Mouse (Mus musculus) myocyte (in vitro differentiated cells): ENCODE results near the gene Emg1. TPM values are rescaled to one million over a fixed set of nuclear protein-coding genes. Genes with fewer than 3 reads are reported as not detected.

ENCODE experiments used
- H3K27me3 ChIP-seq: one replicate; pipeline ENCODE4 v1.6.1; 2011; ENCODE audit not compliant: control insufficient read depth, insufficient read depth, insufficient read length
- H3K36me3 ChIP-seq: one replicate; pipeline ENCODE4 v1.6.1; 2011; ENCODE audit not compliant: control insufficient read depth, insufficient read depth
- H3K4me2 ChIP-seq: one replicate; pipeline ENCODE4 v1.6.1; 2011; ENCODE audit warnings: low read depth, control low read depth
- H3K4me3 ChIP-seq: one replicate; pipeline ENCODE4 v1.5.1; 2011; ENCODE audit warnings: mild to moderate bottlenecking, control low read depth, moderate library complexity
- H3K79me2 ChIP-seq: one replicate; pipeline ENCODE4 v1.6.1; 2011; ENCODE audit not compliant: control insufficient read depth, insufficient read depth
- H3ac ChIP-seq: one replicate; pipeline ENCODE4 v1.6.1; 2011; ENCODE audit not compliant: control insufficient read depth, insufficient read length
- CEBPB ChIP-seq: IDR thresholded peaks from 2 replicates; pipeline ENCODE4 v1.6.1; 2011; ENCODE audit warnings: mild to moderate bottlenecking, moderate library complexity; ENCODE audit not compliant: poor library complexity, insufficient read depth, severe bottlenecking
- E2F4 ChIP-seq: IDR thresholded peaks from one replicate; pipeline ENCODE4 v1.6.1; 2011; ENCODE audit warnings: mild to moderate bottlenecking, control low read depth, moderate library complexity; ENCODE audit not compliant: insufficient read depth
- MAX ChIP-seq: IDR thresholded peaks from one replicate; pipeline ENCODE4 v1.6.1; 2011; ENCODE audit warnings: low read depth, mild to moderate bottlenecking, control low read depth
- MYOD1 ChIP-seq, 3 experiments: IDR thresholded peaks; one replicate each; pipeline ENCODE4 v1.6.1; 2011; ENCODE audit warnings: control low read depth in 2 of 3, low read depth in 2 of 3, mild to moderate bottlenecking in 2 of 3, moderate library complexity in 1 of 3; ENCODE audit not compliant: insufficient read length in 2 of 3, control insufficient read depth in 1 of 3
- MYOG ChIP-seq, 3 experiments: IDR thresholded peaks; one replicate each; pipeline ENCODE4 v1.6.1; 2011; ENCODE audit warnings: control low read depth in 2 of 3, low read depth in 2 of 3, mild to moderate bottlenecking in 2 of 3; ENCODE audit not compliant: insufficient read length in 2 of 3, control insufficient read depth in 1 of 3, insufficient read depth in 1 of 3
- POLR2A ChIP-seq: IDR thresholded peaks from one replicate; pipeline ENCODE4 v1.6.1; 2011; ENCODE audit warnings: low read depth, mild to moderate bottlenecking, control low read depth, moderate library complexity; ENCODE audit not compliant: insufficient read length
- POLR2AphosphoS2 ChIP-seq: IDR thresholded peaks from one replicate; pipeline ENCODE4 v1.6.1; 2011; ENCODE audit warnings: low read depth, control low read depth; ENCODE audit not compliant: insufficient read length
- REST ChIP-seq: IDR thresholded peaks from one replicate; pipeline ENCODE4 v1.6.1; 2011; ENCODE audit warnings: mild to moderate bottlenecking, control low read depth, moderate library complexity; ENCODE audit not compliant: insufficient read depth, insufficient read length
- SRF ChIP-seq: IDR thresholded peaks from one replicate; pipeline ENCODE4 v1.6.1; 2011; ENCODE audit warnings: low read depth; ENCODE audit not compliant: control insufficient read depth, insufficient read length
- TCF12 ChIP-seq: IDR thresholded peaks from one replicate; pipeline ENCODE4 v1.6.1; 2011; ENCODE audit warnings: mild to moderate bottlenecking, control low read depth; ENCODE audit not compliant: poor library complexity, insufficient read depth, severe bottlenecking
- TCF3 ChIP-seq: IDR thresholded peaks from one replicate; pipeline ENCODE4 v1.6.1; 2011; ENCODE audit warnings: low read depth, control low read depth; ENCODE audit not compliant: insufficient read length
- USF1 ChIP-seq: IDR thresholded peaks from one replicate; pipeline ENCODE4 v1.6.1; 2011; ENCODE audit warnings: low read depth, mild to moderate bottlenecking, control low read depth, moderate library complexity
- polyA plus RNA-seq: library from polyadenylated mRNA; unstranded; fragments of >200 nt; fragmentation: generic; extraction: Trizol; gene quantifications from one replicate; pipeline ENCODE4 v1.2.1, GENCODE M21; 2012; ENCODE audit warnings: missing spikeins

Emg1 gene
- polyA plus RNA-seq, 1 experiment = 103 TPM

- Histone ChIP-seq H3K79me2 (no peaks in the 10 kb centered on the region), H3K27me3 (no peaks in the 10 kb centered on the region), H3K4me2 (peak overlapping the region; percentile 89), H3K36me3 (no peaks in the 10 kb centered on the region), H3K4me3 (peak overlapping the region; percentile 67), H3ac (no peak overlapping the region)
- TF ChIP-seq MYOD1 (IDR thresholded peaks at IDR 0.05; ENCODE audit: control insufficient read depth in 1 of 3, insufficient read length in 2 of 3, low read depth in 2 of 3) (no peak), TCF12 (no peak), SRF (no peak)
These were observed 27.3 kb upstream of the Emg1 start for GRCm38 (mm10) chr6:124739231-124739796.

- H3K36me3 ChIP-seq = no peaks in the 10 kb centered on the region
- H3ac ChIP-seq = no peak within 1 kb of the TSS
- H3K4me2 ChIP-seq = peak within 1 kb of the TSS; percentile 89
- H3K4me3 ChIP-seq = peak within 1 kb of the TSS; percentile 67
- no peaks in the 10 kb centered on the region for H3K79me2 ChIP-seq
- no peak for TF ChIP-seq POLR2AphosphoS2
- peak in 1 of 3 experiments; percentile 32 for TF ChIP-seq MYOD1 (IDR thresholded peaks at IDR 0.05; ENCODE audit: control insufficient read depth in 1 of 3, insufficient read length in 2 of 3, low read depth in 2 of 3)
- TF ChIP-seq MAX = no peak
- no peak for TF ChIP-seq E2F4
- TF ChIP-seq MYOG (IDR thresholded peaks at IDR 0.05; ENCODE audit: control insufficient read depth in 1 of 3, insufficient read depth in 1 of 3, insufficient read length in 2 of 3, low read depth in 2 of 3) = peak in 1 of 3 experiments; percentile 42
- no peaks in the 10 kb centered on the region for H3K27me3 ChIP-seq
These were observed 26.6 kb upstream of the Emg1 start, which contains the start of gene Ptpn6 for GRCm38 (mm10) chr6:124738511-124739023. TSS of gene Ptpn6 (minus strand) at chr6:124738714.

GRCm38 (mm10) chr6:124737040-124737439 lies 25.1 kb upstream of the Emg1 start:
- no peak overlapping the region for H3K4me3 ChIP-seq
- H3K4me2 ChIP-seq = no peak overlapping the region
- H3K36me3 ChIP-seq = no peaks in the 10 kb centered on the region
- H3ac ChIP-seq = no peak overlapping the region
- TF ChIP-seq MAX = no peak
- no peak for TF ChIP-seq REST
- TF ChIP-seq MYOG (IDR thresholded peaks at IDR 0.05; ENCODE audit: control insufficient read depth in 1 of 3, insufficient read depth in 1 of 3, insufficient read length in 2 of 3, low read depth in 2 of 3) = no peak
- TF ChIP-seq TCF12 = no peak
- no peak for TF ChIP-seq POLR2AphosphoS2
- TF ChIP-seq POLR2A = no peak
- TF ChIP-seq SRF = no peak
- no peak for TF ChIP-seq MYOD1 (IDR thresholded peaks at IDR 0.05; ENCODE audit: control insufficient read depth in 1 of 3, insufficient read length in 2 of 3, low read depth in 2 of 3)
- no peak for TF ChIP-seq USF1
- no peak for TF ChIP-seq CEBPB
- no peak for TF ChIP-seq E2F4
- TF ChIP-seq TCF3 = no peak
- H3K27me3 ChIP-seq = no peaks in the 10 kb centered on the region
- H3K79me2 ChIP-seq = no peaks in the 10 kb centered on the region

GRCm38 (mm10) chr6:124734417-124734816 lies 22.4 kb upstream of the Emg1 start:
- H3K4me3 ChIP-seq = no peak overlapping the region
- H3K36me3 ChIP-seq = no peaks in the 10 kb centered on the region
- H3K79me2 ChIP-seq = no peaks in the 10 kb centered on the region
- no peak for TF ChIP-seq TCF3
- TF ChIP-seq REST = no peak
- no peak for TF ChIP-seq POLR2A
- TF ChIP-seq CEBPB = no peak
- TF ChIP-seq E2F4 = no peak
- no peak for TF ChIP-seq USF1
- no peak for TF ChIP-seq MAX
- TF ChIP-seq MYOD1 (IDR thresholded peaks at IDR 0.05; ENCODE audit: control insufficient read depth in 1 of 3, insufficient read length in 2 of 3, low read depth in 2 of 3) = no peak
- TF ChIP-seq MYOG (IDR thresholded peaks at IDR 0.05; ENCODE audit: control insufficient read depth in 1 of 3, insufficient read depth in 1 of 3, insufficient read length in 2 of 3, low read depth in 2 of 3) = no peak
- TF ChIP-seq TCF12 = no peak
- no peak for TF ChIP-seq SRF
- TF ChIP-seq POLR2AphosphoS2 = no peak
- no peaks in the 10 kb centered on the region for H3K27me3 ChIP-seq
- no peak overlapping the region for H3K4me2 ChIP-seq
- no peak overlapping the region for H3ac ChIP-seq

GRCm38 (mm10) chr6:124732476-124733370 lies 20.7 kb upstream of the Emg1 start:
- Histone ChIP-seq H3K79me2 (no peaks in the 10 kb centered on the region), H3ac (no peak overlapping the region), H3K4me3 (no peak overlapping the region), H3K27me3 (no peaks in the 10 kb centered on the region), H3K36me3 (no peaks in the 10 kb centered on the region), H3K4me2 (no peak overlapping the region)
- TF ChIP-seq POLR2AphosphoS2 = no peak
- no peak for TF ChIP-seq MAX
- TF ChIP-seq E2F4 = no peak
- no peak for TF ChIP-seq TCF3
- TF ChIP-seq TCF12 = no peak
- TF ChIP-seq REST = no peak
- TF ChIP-seq CEBPB = no peak
- TF ChIP-seq POLR2A = no peak
- TF ChIP-seq MYOD1 (IDR thresholded peaks at IDR 0.05; ENCODE audit: control insufficient read depth in 1 of 3, insufficient read length in 2 of 3, low read depth in 2 of 3) = no peak
- TF ChIP-seq SRF = no peak
- TF ChIP-seq USF1 = no peak
- TF ChIP-seq MYOG (IDR thresholded peaks at IDR 0.05; ENCODE audit: control insufficient read depth in 1 of 3, insufficient read depth in 1 of 3, insufficient read length in 2 of 3, low read depth in 2 of 3) = no peak
